Mouse (Mus musculus) kidney, postnatal 4 days (tissue): ENCODE data around the gene Jph2.

Experiments used
- DNase-seq, 2 experiments: peaks; one replicate each; pipeline ENCODE4 v3.0.0; 2021; ENCODE audit warnings: mixed read lengths in 2 of 2

The Jph2 gene

DNA sequence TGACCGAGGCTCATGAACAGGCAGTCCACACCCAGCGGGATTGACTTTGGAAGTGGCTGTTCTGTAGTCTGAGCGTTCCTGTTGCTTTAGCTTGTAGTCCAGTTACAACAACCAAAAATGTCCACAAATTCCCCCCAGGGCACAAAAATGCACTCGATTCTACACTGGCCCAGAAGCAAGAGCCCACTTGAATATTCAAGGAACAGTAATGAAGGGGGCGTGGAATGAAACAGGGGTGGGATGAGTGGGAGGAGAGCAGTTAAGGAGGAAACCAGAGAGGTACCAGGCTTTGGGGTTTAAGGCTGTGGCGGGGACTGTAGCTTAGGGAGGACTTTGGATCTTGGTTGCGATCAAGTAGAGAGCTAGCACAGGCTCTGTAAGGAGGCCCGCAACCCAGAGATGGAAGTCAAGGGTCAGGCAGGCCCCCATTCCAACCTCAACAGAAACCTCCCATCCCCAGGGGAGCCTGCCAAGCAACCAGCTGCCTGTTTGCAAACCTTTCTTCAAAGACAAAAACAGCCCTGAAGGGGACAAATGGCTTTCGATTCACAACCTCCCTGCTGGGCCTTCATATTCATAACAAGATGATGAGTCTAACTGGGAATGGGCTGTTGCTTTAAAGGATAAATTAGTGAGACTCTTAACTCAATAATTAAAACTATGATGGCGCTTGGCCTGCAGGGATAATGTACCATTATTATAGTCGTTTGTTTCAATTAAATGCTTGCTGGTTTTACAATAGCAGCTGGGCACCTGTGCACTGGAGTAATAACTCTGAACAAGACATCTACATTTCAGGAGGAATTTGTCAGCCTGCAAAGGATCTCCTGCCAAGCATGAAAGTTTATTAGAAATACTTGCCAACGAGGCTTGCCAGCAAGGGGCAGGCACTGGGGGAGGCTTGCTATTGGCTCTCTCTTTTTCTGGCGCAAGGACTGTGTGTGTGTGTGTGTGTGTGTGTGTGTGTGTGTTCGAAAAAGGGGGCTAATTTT is 97.4 kb downstream of the Jph2 start:
- no peak for DNase-seq

DNA sequence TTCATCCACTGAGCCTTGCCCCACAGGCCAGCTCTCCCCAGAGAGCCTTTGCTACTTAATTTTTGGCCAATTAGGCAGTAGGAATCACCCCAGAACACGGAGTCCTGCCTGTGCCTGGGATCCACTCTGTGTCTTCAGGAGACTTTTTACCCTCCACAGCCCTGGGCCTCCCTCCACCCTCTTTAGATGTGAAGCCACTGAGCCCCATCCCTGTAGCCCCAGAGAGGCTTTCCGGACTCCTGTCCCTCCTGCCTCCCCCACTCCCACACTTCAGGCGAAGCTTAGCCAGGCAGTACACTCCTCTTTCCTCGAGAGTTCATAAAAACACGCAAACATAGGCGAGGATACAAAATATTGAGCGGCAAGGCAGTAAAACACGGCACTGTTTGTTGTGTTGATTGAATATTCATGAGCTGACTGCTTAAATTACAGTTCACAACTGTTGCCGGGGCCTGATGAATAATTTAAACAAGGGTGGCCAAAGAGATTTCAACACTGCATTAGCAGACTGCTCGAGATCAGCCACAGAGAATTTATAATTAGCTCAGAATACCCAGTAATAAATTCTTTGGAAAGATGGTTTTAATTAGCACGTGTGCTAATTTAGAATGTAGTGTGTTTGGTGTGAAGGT is 100.7 kb downstream of the Jph2 start:
- DNase-seq, result no peak

DNA sequence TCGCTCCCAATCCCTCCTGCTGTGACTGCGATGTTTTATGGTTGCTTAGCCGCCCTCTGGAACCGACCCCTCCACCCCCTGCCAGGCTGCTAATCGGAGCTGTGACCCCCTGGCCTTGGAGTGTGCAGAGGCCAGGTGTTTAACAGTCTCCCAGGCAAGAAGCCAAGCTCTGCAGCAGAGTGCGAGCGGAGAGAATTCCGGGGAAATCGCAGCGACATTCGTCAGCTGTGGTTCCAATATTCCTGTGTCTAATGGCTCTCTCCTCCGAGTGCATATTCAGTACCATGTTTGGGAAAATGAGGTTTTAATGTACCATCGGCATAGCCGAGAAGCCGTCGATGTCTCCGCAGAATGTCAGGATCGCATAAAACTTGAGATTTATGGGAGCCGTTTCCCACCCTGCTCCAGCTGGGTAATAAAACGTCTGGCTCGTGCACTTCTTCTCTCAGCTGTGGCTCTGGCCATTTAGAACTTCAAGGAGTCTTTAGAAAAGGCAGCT is 108.9 kb downstream of the Jph2 start:
- DNase-seq, result peak; percentile 80 to 85
